Mouse (Mus musculus) E14TG2a.4 (cell line): ENCODE data around the gene Slc13a4.

Experiments used
- H3K27me3 ChIP-seq: 2 replicates; pipeline ENCODE4 v1.6.1; 2014; ENCODE audit warnings: low read length, control low read depth; ENCODE audit not compliant: insufficient read depth
- H3K36me3 ChIP-seq: 2 replicates; pipeline ENCODE4 v1.6.1; 2014; ENCODE audit warnings: low read length, control low read depth; ENCODE audit not compliant: insufficient read depth
- H3K4me1 ChIP-seq: replicated peaks from 2 replicates; pipeline ENCODE4 v1.6.1; 2014; ENCODE audit warnings: low read depth, low read length, control low read depth
- H3K4me3 ChIP-seq: replicated peaks from 2 replicates; pipeline ENCODE4 v1.5.1; 2014; ENCODE audit warnings: mild to moderate bottlenecking, low read length
- H3K9me3 ChIP-seq: 2 replicates; pipeline ENCODE4 v1.6.1; 2014; ENCODE audit warnings: low read length, control low read depth
- CTCF ChIP-seq: conservative IDR thresholded peaks from 2 replicates; pipeline ENCODE4 v1.5.1; 2014; ENCODE audit warnings: low read length
- NANOG ChIP-seq: IDR thresholded peaks from 2 replicates; pipeline ENCODE4 v1.6.1; 2014; ENCODE audit warnings: borderline replicate concordance, low read length, mixed read lengths
- POU5F1 ChIP-seq: IDR thresholded peaks from 2 replicates; pipeline ENCODE4 v1.6.1; 2014; ENCODE audit warnings: low read length, borderline replicate concordance

Gene Slc13a4

GRCm38 (mm10) chr6:35297516-35298227 lies 10.3 kb downstream of the Slc13a4 start:
- no peak overlapping the region for H3K4me3 ChIP-seq
- H3K36me3 ChIP-seq, result no peaks in the 10 kb centered on the region
- TF ChIP-seq POU5F1 (no peak), CTCF (no peak), NANOG (no peak)
- peaks cover 13% of the 10 kb centered on the region; the same call in 1 of the 2 replicates for H3K27me3 ChIP-seq
- H3K4me1 ChIP-seq, result peaks cover 8% of the 10 kb centered on the region
- H3K9me3 ChIP-seq, result no peaks in the 10 kb centered on the region

- Histone ChIP-seq H3K27me3 (peaks cover 17% of the 10 kb centered on the region; the same call in 1 of the 2 replicates), H3K4me1 (peaks cover 8% of the 10 kb centered on the region), H3K4me3 (no peak overlapping the region), H3K9me3 (no peaks in the 10 kb centered on the region), H3K36me3 (no peaks in the 10 kb centered on the region)
- TF ChIP-seq CTCF, result no peak
- TF ChIP-seq NANOG, result no peak
- no peak for TF ChIP-seq POU5F1
These were observed 10.9 kb downstream of the Slc13a4 start for GRCm38 (mm10) chr6:35297001-35297400.

GRCm38 (mm10) chr6:35294964-35295363 lies 13.0 kb downstream of the Slc13a4 start:
- H3K36me3 ChIP-seq, result no peaks in the 10 kb centered on the region

GRCm38 (mm10) chr6:35289676-35290075 lies 18.3 kb downstream of the Slc13a4 start:
- Histone ChIP-seq H3K4me1 (peaks cover 28% of the 10 kb centered on the region), H3K9me3 (no peaks in the 10 kb centered on the region)

More at GRCm38 (mm10) chr6:35294964-35295363, 13.0 kb downstream of the Slc13a4 start:
- Histone ChIP-seq H3K4me3 (no peak overlapping the region), H3K27me3 (peaks cover 26% of the 10 kb centered on the region), H3K4me1 (peaks cover 10% of the 10 kb centered on the region), H3K9me3 (no peaks in the 10 kb centered on the region)
- TF ChIP-seq CTCF, result no peak
- TF ChIP-seq NANOG, result no peak
- no peak for TF ChIP-seq POU5F1

GRCm38 (mm10) chr6:35288920-35289319 lies 19.0 kb downstream of the Slc13a4 start:
- Histone ChIP-seq H3K36me3 (no peaks in the 10 kb centered on the region), H3K9me3 (no peaks in the 10 kb centered on the region), H3K4me1 (peaks cover 28% of the 10 kb centered on the region), H3K4me3 (peak overlapping the region; percentile 37), H3K27me3 (peaks cover 22% of the 10 kb centered on the region)
- TF ChIP-seq NANOG (no peak), CTCF (no peak), POU5F1 (no peak)

More at GRCm38 (mm10) chr6:35289676-35290075, 18.3 kb downstream of the Slc13a4 start:
- TF ChIP-seq CTCF (peak; percentile 18; the same call in 1 of the 2 replicates), POU5F1 (no peak), NANOG (no peak)
- Histone ChIP-seq H3K27me3 (peaks cover 22% of the 10 kb centered on the region), H3K36me3 (no peaks in the 10 kb centered on the region), H3K4me3 (no peak overlapping the region)

- Histone ChIP-seq H3K27me3 (peaks cover 18% of the 10 kb centered on the region), H3K4me1 (peaks cover 28% of the 10 kb centered on the region), H3K4me3 (peak overlapping the region; percentile 37), H3K36me3 (no peaks in the 10 kb centered on the region), H3K9me3 (no peaks in the 10 kb centered on the region)
- TF ChIP-seq POU5F1 (no peak), NANOG (no peak), CTCF (no peak)
These were observed 19.7 kb downstream of the Slc13a4 start for GRCm38 (mm10) chr6:35288114-35288761.

GRCm38 (mm10) chr6:35279306-35279705 lies 28.6 kb downstream of the Slc13a4 start:
- H3K9me3 ChIP-seq, result no peaks in the 10 kb centered on the region
- H3K4me1 ChIP-seq, result no peaks in the 10 kb centered on the region
- H3K36me3 ChIP-seq, result no peaks in the 10 kb centered on the region
- no peak overlapping the region for H3K4me3 ChIP-seq
- no peaks in the 10 kb centered on the region; the same call in none of the 2 replicates for H3K27me3 ChIP-seq
- TF ChIP-seq POU5F1 (no peak), NANOG (no peak), CTCF (no peak)

- no peak overlapping the region for H3K4me3 ChIP-seq
- no peak for TF ChIP-seq CTCF
- no peak for TF ChIP-seq POU5F1
- TF ChIP-seq NANOG, result no peak
- H3K27me3 ChIP-seq, result no peaks in the 10 kb centered on the region; the same call in none of the 2 replicates
- no peaks in the 10 kb centered on the region for H3K4me1 ChIP-seq
- no peaks in the 10 kb centered on the region for H3K36me3 ChIP-seq
- H3K9me3 ChIP-seq, result no peaks in the 10 kb centered on the region
These were observed 29.9 kb downstream of the Slc13a4 start for GRCm38 (mm10) chr6:35277903-35278587.
